Comparison of ENCODE assay signal across 2 mouse cellular contexts in genomic region chr11:98681186-98681585, GRCm38 (mm10).
TF ChIP-seq lines count a peak whose summit lies in the region.

No protein-coding gene starts in this region.

TF ChIP-seq in CH12.LX, 34 proteins besides CTCF, POLR2A, EP300 and RAD21:
- TF ChIP-seq IRF4 (IDR thresholded peaks at IDR 0.05; ENCODE audit: low read depth, low read length) (0 out of 2 replicates have a peak, but pooled peaks have one; percentile 7), USF1 (IDR thresholded peaks at IDR 0.05; ENCODE audit: low read depth, low read length) (no peak), CHD1 (IDR thresholded peaks at IDR 0.05; ENCODE audit: low read depth, low read length) (no peak), ZNF384 (IDR thresholded peaks at IDR 0.05; ENCODE audit: low read depth, low read length) (peak; percentile 32)

TF ChIP-seq in ES-E14, 5 proteins besides CTCF, POLR2A, EP300 and RAD21:
- TF ChIP-seq MAFK (IDR thresholded peaks at IDR 0.05; ENCODE audit: insufficient read depth, low read depth, low read length) (no peak), ZNF384 (IDR thresholded peaks at IDR 0.05; ENCODE audit: low read depth, low read length) (peak; percentile 57)
